In genomic region chr8:69950300-69950699, GRCm38 (mm10) we compare ENCODE assay signal across 25 mouse cellular contexts. TPM values are rescaled to one million over a fixed set of nuclear protein-coding genes. Genes with fewer than 3 reads are reported as not detected.
DNase-seq lines count a peak whose midpoint lies in the region; ATAC-seq and TF ChIP-seq lines count a peak whose summit lies in the region.
"Had no signal": no experiment of that assay in that cellular context is flagged by ENCODE, and none has a peak within 500 bp of the region (broad histone marks: within the 10 kb centered on the region; RNA-seq: fewer than 3 reads in every experiment).

No protein-coding gene starts in this region.

- H3K4me3 ChIP-seq in kidney, adult 2 months (ENCODE audit: insufficient read depth, low read depth, low read length) = no peak overlapping the region
- no peak overlapping the region for H3K4me3 ChIP-seq in liver, embryonic 12.5 days
- H3K4me3 ChIP-seq in liver, embryonic 15.5 days (replicated peaks) = no peak overlapping the region
- H3K4me3 ChIP-seq in hindbrain, embryonic 10.5 days = no peak overlapping the region
- H3K4me3 ChIP-seq: embryonic facial prominence, embryonic 12.5 days; forebrain, embryonic 15.5 days; heart, adult 2 months; heart, embryonic 15.5 days had no signal

- ATAC-seq in liver, embryonic 12.5 days = peak; percentile 33; the same call in 1 of the 2 replicates
- peak; percentile 46; the same call in 1 of the 2 replicates for ATAC-seq in liver, embryonic 15.5 days (ENCODE audit: insufficient read depth)
- ATAC-seq: CD4-positive, CD25-positive, alpha-beta regulatory T cell, adult 4 months; forebrain, embryonic 15.5 days had no signal

- H3K9me3 ChIP-seq in liver, embryonic 12.5 days (replicated peaks) = no peaks in the 10 kb centered on the region
- no peaks in the 10 kb centered on the region for H3K9me3 ChIP-seq in liver, embryonic 15.5 days (replicated peaks)
- H3K9me3 ChIP-seq in hindbrain, embryonic 10.5 days = no peaks in the 10 kb centered on the region
- H3K9me3 ChIP-seq: embryonic facial prominence, embryonic 12.5 days; forebrain, embryonic 15.5 days; G1E; heart, embryonic 15.5 days had no signal

- no peak for TF ChIP-seq POLR2A in kidney, adult 2 months (IDR thresholded peaks at IDR 0.05; ENCODE audit: low read depth, low read length)

- H3K27ac ChIP-seq in kidney, adult 2 months (ENCODE audit: insufficient read depth, low read depth, low read length) = peak overlapping the region; percentile 64
- H3K27ac ChIP-seq in liver, embryonic 12.5 days = 0 out of 2 replicates have a peak overlapping the region, but pooled peaks have one; percentile 7
- peak overlapping the region; percentile 53 for H3K27ac ChIP-seq in liver, embryonic 15.5 days (replicated peaks)
- no peak overlapping the region for H3K27ac ChIP-seq in hindbrain, embryonic 10.5 days
- H3K27ac ChIP-seq: embryonic facial prominence, embryonic 12.5 days; forebrain, embryonic 15.5 days; heart, adult 2 months; heart, embryonic 15.5 days had no signal

- H3K4me1 ChIP-seq in kidney, adult 2 months (ENCODE audit: control insufficient read depth, insufficient read depth, low read length) = peaks cover 18% of the 10 kb centered on the region
- H3K4me1 ChIP-seq in liver, embryonic 12.5 days = peaks cover 34% of the 10 kb centered on the region
- H3K4me1 ChIP-seq in liver, embryonic 15.5 days (replicated peaks) = peaks cover 43% of the 10 kb centered on the region
- peaks cover 6% of the 10 kb centered on the region for H3K4me1 ChIP-seq in hindbrain, embryonic 10.5 days (replicated peaks)
- H3K4me1 ChIP-seq: forebrain, embryonic 15.5 days had no signal

- H3K27me3 ChIP-seq in kidney, adult 2 months (replicated peaks; ENCODE audit: control insufficient read depth, insufficient read depth, low read length) = no peaks in the 10 kb centered on the region
- no peaks in the 10 kb centered on the region for H3K27me3 ChIP-seq in liver, embryonic 12.5 days (replicated peaks)
- H3K27me3 ChIP-seq in liver, embryonic 15.5 days = no peaks in the 10 kb centered on the region
- H3K27me3 ChIP-seq in hindbrain, embryonic 10.5 days (ENCODE audit: insufficient read depth, poor library complexity, severe bottlenecking) = no peaks in the 10 kb centered on the region
- H3K27me3 ChIP-seq: embryonic facial prominence, embryonic 12.5 days; forebrain, embryonic 15.5 days; heart, embryonic 15.5 days had no signal

- TF ChIP-seq CTCF in kidney, adult 2 months (conservative IDR thresholded peaks at IDR 0.05; ENCODE audit: insufficient read depth, insufficient read length, low read depth, low read length) = no peak

- H3K36me3 ChIP-seq in kidney, adult 2 months (ENCODE audit: control insufficient read depth, insufficient read depth, low read length) = no peaks in the 10 kb centered on the region
- peaks cover 50% of the 10 kb centered on the region for H3K36me3 ChIP-seq in liver, embryonic 12.5 days
- peaks cover 45% of the 10 kb centered on the region for H3K36me3 ChIP-seq in liver, embryonic 15.5 days (replicated peaks)
- peaks cover 56% of the 10 kb centered on the region for H3K36me3 ChIP-seq in hindbrain, embryonic 10.5 days
- H3K36me3 ChIP-seq: forebrain, embryonic 15.5 days had no signal

- H3K4me2 ChIP-seq in liver, embryonic 12.5 days = no peak overlapping the region
- H3K4me2 ChIP-seq in liver, embryonic 15.5 days = no peak overlapping the region
- H3K4me2 ChIP-seq: embryonic facial prominence, embryonic 12.5 days; forebrain, embryonic 15.5 days; heart, embryonic 11.5 days; heart, embryonic 15.5 days had no signal

- WGBS in kidney, adult 2 months = 79% methylated on average over 2 of the region's 2 CpGs
- WGBS in liver, embryonic 12.5 days (ENCODE audit: insufficient replicate concordance) = 85% methylated on average over 2 of the region's 2 CpGs
- 84% methylated on average over 2 of the region's 2 CpGs for WGBS in liver, embryonic 15.5 days (ENCODE audit: insufficient replicate concordance)
- 96% methylated on average over 2 of the region's 2 CpGs for WGBS in hindbrain, embryonic 10.5 days

- peak; percentile 58 for DNase-seq in kidney, adult 2 months
- no peak for DNase-seq in kidney, postnatal 10 days
- no peak for DNase-seq in liver
- DNase-seq in yolk sac, embryonic 10.5 days (ENCODE audit: low spot score) = peak; percentile 84
- no peak for DNase-seq in left cerebral cortex, adult 18-20 months (ENCODE audit: low spot score in 2 of 2)
- DNase-seq in hindbrain, embryonic 10.5 days (ENCODE audit: low spot score) = no peak
- DNase-seq: adrenal gland, adult 8-10 months; B cell, adult 2 months; cerebellum, adult 11 months; cerebellum, adult 8-10 months; cerebellum, postnatal 14 days; gastrocnemius, postnatal 14 days; heart, adult 2 months; heart, postnatal 14 days had no signal

- no peak overlapping the region for H3K9ac ChIP-seq in liver, embryonic 12.5 days
- H3K9ac ChIP-seq in liver, embryonic 15.5 days = no peak overlapping the region
- H3K9ac ChIP-seq: embryonic facial prominence, embryonic 12.5 days; forebrain, embryonic 15.5 days; heart, embryonic 15.5 days had no signal

RNA-seq across cellular contexts. Expression of gene Gatad2a, which starts 45.9 kb away (rescaled TPM):
- 60.1 and 60.9 TPM in 2 replicates for polyA plus RNA-seq in kidney, adult 2 months (2012; rRNA removed)
- polyA plus RNA-seq in liver, embryonic 12.5 days (2016; fragmentation: Nextera tagmentation; extraction: Ambion mirVana) = 60.2 and 62.6 TPM in 2 replicates
- 28.0 and 32.2 TPM in 2 replicates for polyA plus RNA-seq in liver, embryonic 15.5 days (2015; fragmentation: Nextera tagmentation; extraction: Ambion mirVana)
- total RNA-seq in left cerebral cortex, adult 18-20 months (2021) = 10 to 100 TPM; 28.7 TPM
- polyA plus RNA-seq in hindbrain, embryonic 10.5 days (2016; fragmentation: Nextera tagmentation; extraction: Ambion mirVana) = 46.9 and 50.3 TPM in 2 replicates

RNA-seq across cellular contexts. Expression of gene Yjefn3, which starts 47.8 kb away (rescaled TPM):
- polyA plus RNA-seq in kidney, adult 2 months (2012; rRNA removed) = 3.9 and 5.6 TPM in 2 replicates
- 0.74 and 0.86 TPM in 2 replicates for polyA plus RNA-seq in liver, embryonic 12.5 days (2016; fragmentation: Nextera tagmentation; extraction: Ambion mirVana)
- polyA plus RNA-seq in liver, embryonic 15.5 days (2015; fragmentation: Nextera tagmentation; extraction: Ambion mirVana) = 0.51 and 0.54 TPM in 2 replicates
- total RNA-seq in left cerebral cortex, adult 18-20 months (2021) = 10 to 100 TPM; 28.3 to 30.7 TPM
- polyA plus RNA-seq in hindbrain, embryonic 10.5 days (2016; fragmentation: Nextera tagmentation; extraction: Ambion mirVana) = 4.9 and 7.3 TPM in 2 replicates
- total RNA-seq: common myeloid progenitor, adult 5-6 weeks; hematopoietic stem cell, adult 5-6 weeks had no signal

RNA-seq across cellular contexts. Expression of gene Ndufa13, which starts 47.9 kb away (rescaled TPM):
- 283 and 372 TPM in 2 replicates for polyA plus RNA-seq in kidney, adult 2 months (2012; rRNA removed)
- 121 and 122 TPM in 2 replicates for polyA plus RNA-seq in liver, embryonic 12.5 days (2016; fragmentation: Nextera tagmentation; extraction: Ambion mirVana)
- 89.7 and 96.9 TPM in 2 replicates for polyA plus RNA-seq in liver, embryonic 15.5 days (2015; fragmentation: Nextera tagmentation; extraction: Ambion mirVana)
- total RNA-seq in left cerebral cortex, adult 18-20 months (2021) = 100 to 1,000 TPM; 148 to 155 TPM
- polyA plus RNA-seq in hindbrain, embryonic 10.5 days (2016; fragmentation: Nextera tagmentation; extraction: Ambion mirVana) = 166 and 177 TPM in 2 replicates

RNA-seq across cellular contexts. Expression of gene Tssk6, which starts 48.3 kb away (rescaled TPM):
- polyA plus RNA-seq in kidney, adult 2 months (2012; rRNA removed) = 1.3 and 1.5 TPM in 2 replicates
- 3.8 and 4.5 TPM in 2 replicates for polyA plus RNA-seq in liver, embryonic 12.5 days (2016; fragmentation: Nextera tagmentation; extraction: Ambion mirVana)
- 2.1 TPM in 2 replicates for polyA plus RNA-seq in liver, embryonic 15.5 days (2015; fragmentation: Nextera tagmentation; extraction: Ambion mirVana)
- total RNA-seq in left cerebral cortex, adult 18-20 months (2021) = not detected
- polyA plus RNA-seq in hindbrain, embryonic 10.5 days (2016; fragmentation: Nextera tagmentation; extraction: Ambion mirVana) = 4.7 and 4.8 TPM in 2 replicates
- total RNA-seq: common myeloid progenitor, adult 5-6 weeks; gastrocnemius, adult 18-20 months; heart, postnatal 14 days had no signal

Comparison
In these comparisons a context has a peak if more than half of its experiments do, and no peak if none do; other contexts are left out.
1. DNase-seq: peak in kidney, adult 2 months (single experiment) and yolk sac, embryonic 10.5 days (single experiment); none in kidney, postnatal 10 days (single experiment), liver (single experiment), left cerebral cortex, adult 18-20 months (0 of 2) and hindbrain, embryonic 10.5 days (single experiment).